Mouse (Mus musculus) frontal cortex, adult (tissue): ENCODE data around the gene Cmbl.

Experiments
- ATAC-seq: cut with Nextera tagmentation; 2 replicates; pipeline ENCODE4 v1.9.2; 2017; ENCODE audit warnings: mild to moderate bottlenecking, moderate library complexity, mixed read lengths; ENCODE audit not compliant: low TSS enrichment

Gene Cmbl

DNA sequence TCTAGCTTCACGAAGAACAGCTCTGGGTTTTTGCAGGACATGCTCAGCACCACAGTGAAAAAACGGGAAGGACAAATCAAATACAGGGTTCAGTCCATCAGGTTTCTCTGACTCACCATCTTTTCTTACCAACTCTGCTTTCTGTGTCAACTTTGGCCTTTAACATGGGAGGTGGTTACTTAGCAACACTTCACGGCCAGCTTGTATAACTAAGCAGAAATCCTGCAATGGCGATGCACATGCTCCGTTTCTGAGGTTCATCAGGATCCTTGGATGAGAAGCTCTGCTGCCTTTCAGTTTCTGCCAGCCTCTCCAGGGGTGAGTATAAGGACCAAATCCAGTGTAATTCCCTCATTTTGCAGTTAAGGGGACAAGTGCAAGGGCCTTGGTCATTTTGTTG lies at the start of gene Cmbl:
TSS of gene Cmbl (plus strand) at position 206 of the 400 bp plus-strand sequence.
- ATAC-seq = peak; percentile 31; the same call in 1 of the 2 replicates

DNA sequence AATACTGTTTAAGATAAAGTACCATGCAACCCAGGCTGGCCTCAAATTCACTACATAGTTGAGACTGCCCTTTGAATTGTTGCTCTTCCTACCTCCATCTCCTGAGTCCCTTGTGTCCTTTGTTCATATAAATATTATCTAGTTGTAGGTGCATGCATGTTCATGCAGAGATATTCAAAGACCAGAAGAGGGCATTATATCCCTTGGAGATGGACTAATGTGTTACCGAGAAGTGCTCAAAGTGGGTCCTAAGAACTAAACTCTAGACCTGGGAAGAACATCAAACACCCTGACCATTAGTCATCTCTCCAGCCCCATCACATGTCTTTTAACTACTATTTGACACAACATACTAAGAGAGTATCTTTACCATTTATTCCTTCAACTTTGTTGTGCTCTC lies 48.0 kb upstream of the Cmbl start:
- ATAC-seq = peak; percentile 62; the same call in 1 of the 2 replicates

DNA sequence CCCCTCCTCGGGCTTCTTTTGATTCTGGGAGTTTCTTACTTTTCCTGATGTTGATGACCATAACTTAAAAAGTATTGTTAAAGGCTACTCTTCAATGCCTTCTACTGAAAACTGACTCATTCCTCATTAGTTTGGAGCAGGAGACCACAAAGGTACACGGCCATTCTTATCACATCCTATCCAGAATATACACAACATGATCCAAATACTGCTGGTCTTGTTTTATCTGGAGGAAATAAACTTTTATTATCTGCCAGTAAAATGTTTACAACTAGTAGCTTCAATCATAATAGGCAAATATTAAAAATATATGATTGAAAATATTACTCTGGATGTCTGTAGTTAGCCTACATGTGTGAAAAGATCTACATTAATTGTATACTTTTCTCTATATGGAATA lies 46.8 kb upstream of the Cmbl start:
- no peak for ATAC-seq

DNA sequence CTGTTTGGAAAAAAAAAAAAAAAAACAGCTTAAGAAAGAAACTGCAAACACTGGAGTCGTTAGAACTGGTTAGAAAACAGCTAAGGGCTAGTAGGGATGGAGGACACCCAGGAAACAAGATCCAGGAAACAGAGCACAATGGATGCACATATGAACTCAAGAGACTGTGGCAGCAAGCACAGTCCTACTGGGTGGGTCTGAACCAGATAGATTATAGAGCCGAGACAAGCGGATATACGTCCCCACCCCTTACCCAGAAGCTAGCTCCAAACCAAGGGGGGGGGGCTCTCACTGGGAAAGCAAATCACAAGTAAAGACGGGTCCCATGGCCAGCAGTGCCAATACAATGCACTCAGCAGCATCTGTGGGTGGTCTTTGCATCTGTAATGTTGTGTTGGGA lies 46.2 kb upstream of the Cmbl start:
- no peak for ATAC-seq

DNA sequence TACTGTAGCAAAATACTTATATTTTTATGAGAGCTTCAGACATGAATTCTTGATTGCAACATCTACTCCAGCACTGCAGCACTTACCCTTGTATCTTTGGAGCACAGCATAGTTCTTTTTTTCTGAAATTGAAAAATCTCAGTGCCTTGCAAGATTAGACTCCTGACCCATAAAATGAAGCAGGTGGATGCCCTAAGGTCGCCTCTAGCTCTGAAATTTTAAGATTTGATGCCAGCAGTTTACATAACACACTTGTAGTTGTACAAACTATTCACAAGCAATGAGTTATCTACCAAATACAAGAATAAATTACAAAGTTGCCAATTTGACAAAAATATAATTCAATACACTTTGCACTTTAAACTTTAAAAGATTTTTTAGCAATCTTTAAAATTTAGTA lies 38.7 kb upstream of the Cmbl start:
- no peak for ATAC-seq

DNA sequence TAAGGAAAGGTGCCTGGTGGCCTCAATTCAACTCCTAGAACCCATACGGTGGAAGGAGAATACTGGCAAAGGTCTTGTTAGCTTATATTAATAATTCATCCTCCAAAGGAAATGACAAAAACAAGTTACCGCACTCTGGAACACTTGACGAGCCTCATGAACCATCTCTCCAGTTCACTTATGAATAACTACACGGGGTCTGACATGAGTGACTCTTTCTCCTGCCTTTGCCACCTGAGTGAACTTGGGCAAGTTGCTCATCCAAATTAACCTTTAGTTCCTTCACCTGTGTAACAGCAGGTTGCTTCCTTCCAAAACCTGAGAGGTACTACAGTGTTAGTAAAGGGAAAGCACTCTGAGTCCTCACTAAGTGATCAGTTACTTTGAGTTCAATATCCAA lies 36.7 kb upstream of the Cmbl start:
- no peak for ATAC-seq

DNA sequence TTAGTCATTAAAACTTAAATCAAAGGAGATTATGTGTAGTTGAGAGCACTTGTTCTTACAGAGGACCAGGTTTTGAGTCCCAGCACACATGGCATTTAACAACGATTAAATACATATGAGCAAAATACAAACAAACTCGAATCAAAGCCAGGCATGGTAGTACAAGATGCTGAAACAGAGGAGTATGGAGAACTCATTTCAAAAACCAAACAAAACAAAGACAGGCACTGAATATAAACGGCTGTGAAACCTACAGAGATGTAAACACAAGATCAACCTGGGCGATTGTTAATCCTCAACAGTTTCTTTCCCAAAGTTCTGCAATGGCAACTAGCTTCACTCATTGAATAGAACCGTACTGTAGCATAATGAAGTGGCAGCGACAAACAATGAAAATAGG lies 36.1 kb upstream of the Cmbl start:
- ATAC-seq = no peak

DNA sequence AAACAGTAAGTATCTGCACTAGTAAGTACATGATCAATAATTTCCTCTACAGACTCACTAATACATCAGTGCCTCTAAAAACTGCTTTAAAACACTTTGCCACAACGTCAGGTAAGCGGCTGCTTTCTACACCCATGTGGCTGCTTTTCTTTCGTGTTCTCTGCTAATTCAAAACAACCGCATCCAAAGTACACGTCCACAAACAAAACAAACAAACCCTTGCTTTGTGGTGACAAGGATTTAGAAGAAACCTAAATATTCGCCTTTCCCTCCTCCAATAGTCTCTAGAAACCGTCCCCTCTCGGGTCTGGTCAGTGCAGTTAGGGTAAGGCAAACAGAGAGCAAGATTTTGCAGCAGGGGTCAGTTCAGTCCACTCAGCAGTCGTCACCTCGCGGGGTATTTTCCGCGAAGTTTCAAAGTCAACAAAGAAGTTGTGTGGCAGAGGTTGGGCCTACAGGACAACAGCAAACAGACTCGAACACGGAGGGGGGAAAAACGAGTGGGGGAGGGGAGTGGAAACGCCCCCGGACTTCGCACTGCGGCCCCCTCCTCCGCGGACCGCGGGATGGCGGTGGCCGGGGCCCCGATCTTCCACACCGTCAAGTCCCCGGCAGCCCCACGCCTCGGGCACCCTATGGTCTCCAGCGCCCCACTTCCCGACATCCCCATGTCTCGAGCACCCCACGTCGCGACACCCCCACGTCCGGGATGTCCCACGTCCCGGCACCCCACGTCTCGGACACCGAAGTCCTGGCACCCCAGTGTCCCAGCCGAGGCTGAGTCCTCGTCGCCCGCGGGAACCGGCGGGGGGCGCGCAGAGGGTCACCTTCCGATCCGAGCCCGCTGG lies 35.2 kb upstream of the Cmbl start:
- peak; percentile 11; the same call in 1 of the 2 replicates for ATAC-seq

DNA sequence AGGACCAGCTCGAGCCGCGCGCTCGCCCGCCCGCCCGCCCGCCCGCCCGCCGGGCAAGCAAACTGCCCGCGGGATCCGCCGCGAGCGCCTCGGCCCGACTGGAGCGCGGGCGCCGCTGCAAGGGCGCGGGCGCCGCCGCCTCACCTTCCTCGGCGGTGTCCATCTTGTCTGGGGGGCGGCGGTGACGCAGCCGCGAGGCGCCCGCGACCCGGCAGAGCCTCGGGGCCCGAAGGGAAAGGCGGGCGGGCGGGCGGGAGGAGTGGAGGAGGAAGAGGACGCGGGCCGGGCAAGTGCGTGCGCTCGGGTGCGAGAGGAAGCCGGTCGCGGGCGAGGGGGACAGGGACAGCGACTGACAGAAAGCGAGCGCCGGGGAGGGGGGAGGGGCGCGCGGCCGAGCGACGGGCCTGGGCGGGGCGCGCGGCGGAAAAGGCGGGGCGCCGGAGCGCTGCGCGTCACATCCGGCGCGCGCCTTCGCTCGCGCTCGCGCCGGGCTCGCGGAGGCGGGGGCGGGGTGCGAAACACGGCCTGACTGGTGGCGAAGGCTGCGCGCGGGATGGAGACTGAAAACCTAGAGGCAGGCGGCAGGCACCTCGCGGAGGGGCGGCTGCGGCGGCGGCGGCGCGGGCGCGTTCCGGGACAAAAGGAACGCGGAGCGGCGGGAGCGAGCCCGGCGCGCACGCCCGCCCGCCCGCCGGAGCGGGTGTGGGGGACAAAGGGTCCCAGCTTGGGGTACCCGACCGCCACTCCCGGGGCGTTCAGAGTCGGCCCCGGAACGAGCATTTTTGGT lies 34.3 kb upstream of the Cmbl start, which contains the start of gene March6:
TSS of gene March6 (minus strand) at position 395 of the 787 bp plus-strand sequence.
- peak; percentile 82 for ATAC-seq

DNA sequence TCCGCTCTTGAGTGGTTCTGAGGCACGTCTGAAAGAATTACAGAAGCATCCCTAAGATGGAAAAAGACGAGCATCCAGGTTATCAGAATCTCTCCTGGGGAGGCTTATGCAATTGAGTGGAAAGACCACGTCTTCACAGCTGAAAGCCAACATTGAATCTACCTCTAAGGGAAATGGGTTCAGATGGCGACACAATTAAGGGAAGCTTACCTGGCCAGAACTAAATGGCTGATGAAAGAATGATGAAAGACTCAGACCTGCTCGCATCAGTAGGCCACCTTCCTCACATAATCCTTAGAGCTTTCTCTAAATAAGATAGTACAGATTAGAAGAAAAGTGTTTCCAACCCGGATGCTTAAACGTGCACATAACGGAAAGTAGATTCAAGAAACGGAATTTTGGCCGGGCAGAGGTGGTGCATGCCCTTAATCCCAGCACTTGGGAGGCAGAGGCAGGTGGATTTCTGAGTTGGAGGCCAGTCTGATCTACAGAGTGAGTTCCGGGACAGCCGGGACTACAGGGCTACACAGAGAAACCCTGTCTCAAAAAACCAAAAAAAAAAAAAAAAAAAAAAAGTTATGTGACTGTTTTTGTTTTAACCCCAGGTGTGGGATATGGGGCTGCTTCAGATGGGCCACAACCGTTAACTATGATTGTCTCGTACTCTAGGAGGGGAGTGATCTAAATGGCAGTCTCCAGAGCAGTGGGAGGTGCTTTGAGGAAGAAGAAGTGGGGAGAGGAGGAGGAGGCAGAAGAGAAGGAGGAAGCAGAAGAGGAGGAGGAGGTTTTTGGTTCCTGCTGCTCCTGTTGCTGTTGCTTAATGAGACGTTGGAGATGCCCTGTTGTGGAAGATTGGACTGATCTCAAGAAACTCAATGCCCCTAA lies 33.5 kb upstream of the Cmbl start:
- ATAC-seq = peak; percentile 5

DNA sequence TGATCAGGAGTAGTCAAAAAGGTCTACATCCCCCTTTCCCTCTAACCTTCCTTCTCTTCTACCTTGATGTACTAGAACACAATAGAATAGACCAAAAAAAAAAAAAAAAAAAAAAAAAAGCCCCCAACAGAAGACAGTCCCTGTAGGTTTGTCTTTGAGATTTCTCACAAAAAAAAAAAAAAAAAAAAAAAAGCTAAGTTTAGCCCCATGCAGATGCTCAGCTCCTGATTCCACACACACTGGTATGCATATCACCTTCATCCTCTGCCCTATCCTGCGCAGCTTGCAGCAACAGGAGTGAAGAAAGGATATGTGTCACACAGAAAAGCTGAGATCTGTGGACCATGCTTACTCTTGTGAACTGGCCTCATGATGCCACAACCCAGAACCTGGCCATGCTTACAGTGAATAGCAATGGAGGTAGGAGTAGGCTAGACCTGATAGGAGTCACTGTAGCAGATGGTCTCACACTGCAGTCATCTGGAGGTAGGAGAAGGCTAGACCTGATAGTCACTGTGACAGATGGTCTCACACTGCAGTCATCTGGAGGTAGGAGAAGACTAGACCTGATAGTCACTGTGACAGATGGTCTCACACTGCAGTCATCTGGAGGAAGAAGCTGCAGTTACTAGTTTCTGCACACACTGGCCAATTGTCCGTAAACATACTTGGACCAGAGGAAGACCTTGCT lies 32.7 kb upstream of the Cmbl start:
- ATAC-seq = no peak

DNA sequence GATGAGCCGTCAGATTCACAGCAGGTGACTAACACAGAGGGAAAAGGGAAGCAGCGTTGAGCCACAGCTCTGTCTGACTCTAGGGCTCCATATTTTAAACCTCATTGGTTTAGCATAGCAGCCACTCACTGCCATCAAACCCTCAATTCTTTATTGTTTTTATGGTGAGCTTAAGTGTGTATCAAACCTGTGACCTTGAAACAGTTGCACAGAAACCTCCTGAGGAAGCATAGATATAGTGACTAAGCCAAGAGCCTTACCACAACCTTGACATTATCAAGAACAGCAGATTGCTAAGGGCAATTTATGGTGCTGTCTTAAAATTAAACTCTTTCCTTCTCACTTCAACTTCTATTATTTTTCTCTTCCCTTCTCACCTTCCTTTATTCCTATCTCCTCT lies 31.7 kb upstream of the Cmbl start:
- no peak for ATAC-seq

DNA sequence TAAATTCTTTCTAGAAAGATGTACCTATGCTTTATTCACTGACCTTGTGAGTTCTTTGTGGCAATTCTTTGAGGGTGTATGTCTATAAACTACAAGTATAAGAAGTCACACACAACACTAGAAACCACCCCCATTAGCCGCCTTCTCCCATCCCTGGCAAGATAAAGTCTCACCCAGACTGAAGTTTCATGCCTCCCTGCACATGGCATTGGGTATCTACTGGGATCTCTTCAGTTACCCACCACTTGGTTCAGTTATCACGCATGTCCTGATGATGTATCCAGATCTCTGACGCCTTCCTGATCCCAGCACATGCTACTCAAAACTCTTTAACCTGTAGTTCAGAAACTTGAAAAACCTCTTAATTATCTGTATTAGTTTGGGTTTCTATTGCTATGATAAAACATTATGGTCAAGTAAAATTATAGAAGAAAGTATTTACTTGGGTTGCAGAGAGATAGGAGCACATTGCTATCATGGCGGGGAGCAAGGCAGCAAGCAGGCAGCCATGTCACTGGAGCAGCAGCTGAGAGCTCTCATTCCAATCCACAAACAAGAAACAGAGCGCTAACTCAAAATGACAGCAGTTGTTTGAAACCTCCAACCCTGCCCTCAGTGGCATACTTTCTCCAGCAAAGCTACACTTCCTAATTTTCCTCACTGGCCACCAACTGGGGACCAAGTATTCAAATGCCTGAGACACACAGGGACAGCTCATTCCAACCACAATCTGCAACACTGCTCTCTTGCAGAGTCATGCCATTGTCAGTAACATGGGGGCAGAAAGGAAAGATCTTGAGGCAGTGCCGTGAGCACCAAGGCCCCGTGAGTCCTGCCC lies 30.5 kb upstream of the Cmbl start:
- no peak for ATAC-seq

DNA sequence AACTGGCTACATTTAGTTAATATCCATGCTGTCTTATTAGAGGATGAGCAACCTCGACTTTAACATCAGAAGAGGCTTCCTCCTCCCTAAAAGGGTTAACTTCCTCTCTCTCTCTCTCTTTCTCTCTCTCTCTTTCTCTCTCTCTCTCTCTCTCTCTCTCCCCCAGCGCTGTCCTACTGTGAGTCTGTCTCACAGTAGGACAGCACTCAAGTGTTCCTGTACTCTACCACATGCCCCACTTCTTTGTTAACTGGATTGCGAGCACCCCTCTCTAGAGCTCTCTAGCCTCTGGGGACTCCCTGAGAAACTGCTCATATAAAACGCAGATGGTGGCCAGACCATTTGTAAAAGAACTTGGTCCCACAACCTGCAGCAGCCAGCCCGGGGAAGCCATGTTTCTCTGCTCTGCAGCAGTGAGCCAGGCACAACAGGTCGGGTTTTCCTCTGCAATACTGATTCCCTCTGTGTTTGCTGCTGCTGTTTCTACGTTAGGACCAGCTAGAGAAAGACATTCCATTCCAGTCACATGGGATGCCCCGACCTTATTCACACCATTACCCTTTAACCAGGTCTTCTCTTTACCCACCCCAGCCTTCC lies 29.8 kb upstream of the Cmbl start:
- ATAC-seq = no peak

DNA sequence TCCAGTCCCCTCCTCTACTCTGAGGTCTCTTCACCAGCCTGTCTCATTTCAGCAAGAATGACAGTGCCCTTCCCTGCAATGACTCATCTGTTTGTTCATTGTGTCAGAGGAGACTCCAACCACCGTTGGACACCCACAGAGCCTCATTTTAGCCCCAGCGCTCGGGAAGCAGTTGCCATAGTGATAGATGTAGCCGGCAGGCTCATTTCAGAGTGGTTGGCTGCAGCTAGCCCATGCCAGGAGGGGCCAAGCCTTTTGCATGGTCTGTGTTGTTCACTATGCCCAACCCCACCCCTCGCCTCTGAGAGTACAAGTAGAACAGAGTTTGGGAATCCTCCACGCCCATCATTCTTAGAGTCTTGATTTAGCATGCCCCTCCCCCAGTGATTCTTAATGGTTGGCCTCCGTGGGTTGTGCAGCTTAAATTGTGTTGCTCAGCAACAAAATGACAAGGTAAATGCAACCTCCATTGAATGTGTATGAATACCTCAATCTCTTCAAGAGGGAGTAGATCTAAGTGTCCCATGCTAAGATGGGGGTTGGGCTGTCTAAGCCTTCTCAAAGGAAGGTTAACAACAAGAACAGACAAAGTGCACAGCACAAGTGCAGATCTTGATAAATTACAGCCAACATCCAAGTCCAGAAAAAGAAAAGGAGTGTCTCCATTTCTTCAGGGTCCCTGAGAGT lies 29.0 kb upstream of the Cmbl start:
- ATAC-seq = peak; percentile 87

DNA sequence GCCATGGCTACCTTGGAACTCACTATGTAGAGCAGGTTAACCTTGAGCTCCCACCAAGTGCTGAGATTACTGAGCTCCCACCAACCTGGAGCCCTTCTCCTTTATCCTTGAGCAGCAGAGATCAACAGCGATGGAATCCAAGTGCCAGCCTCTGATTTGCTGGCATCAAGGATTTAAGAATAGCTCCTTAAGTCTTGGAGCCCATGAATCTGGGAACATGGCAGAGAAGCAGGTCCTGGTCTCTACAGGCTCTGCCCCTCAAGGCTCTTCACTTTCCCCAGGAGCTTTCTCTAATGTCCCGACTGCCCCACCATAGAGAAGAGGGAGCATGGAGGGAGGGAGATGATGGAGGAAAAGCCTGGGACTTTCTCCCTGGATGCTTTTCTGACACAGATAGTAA lies 27.5 kb upstream of the Cmbl start:
- ATAC-seq = no peak

DNA sequence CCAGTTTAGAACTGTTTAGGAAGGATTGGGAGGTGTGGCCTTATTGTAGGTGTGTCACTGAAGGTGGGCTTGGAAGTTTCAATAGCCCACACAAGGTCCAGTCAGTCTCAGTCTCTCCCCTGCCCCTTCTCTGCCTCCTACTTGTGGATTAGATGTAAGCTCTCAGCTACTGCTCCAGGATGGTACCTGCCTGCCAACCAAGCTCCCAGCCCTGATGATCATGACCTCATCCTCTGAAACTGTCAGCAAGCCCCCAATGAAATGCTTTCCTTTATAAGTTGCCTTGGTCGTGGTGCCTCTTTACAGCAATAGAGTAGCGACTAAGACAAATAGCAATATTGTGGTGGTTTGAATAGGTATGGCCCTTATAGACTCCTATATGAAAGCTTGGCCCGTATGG lies 26.8 kb upstream of the Cmbl start:
- no peak for ATAC-seq

DNA sequence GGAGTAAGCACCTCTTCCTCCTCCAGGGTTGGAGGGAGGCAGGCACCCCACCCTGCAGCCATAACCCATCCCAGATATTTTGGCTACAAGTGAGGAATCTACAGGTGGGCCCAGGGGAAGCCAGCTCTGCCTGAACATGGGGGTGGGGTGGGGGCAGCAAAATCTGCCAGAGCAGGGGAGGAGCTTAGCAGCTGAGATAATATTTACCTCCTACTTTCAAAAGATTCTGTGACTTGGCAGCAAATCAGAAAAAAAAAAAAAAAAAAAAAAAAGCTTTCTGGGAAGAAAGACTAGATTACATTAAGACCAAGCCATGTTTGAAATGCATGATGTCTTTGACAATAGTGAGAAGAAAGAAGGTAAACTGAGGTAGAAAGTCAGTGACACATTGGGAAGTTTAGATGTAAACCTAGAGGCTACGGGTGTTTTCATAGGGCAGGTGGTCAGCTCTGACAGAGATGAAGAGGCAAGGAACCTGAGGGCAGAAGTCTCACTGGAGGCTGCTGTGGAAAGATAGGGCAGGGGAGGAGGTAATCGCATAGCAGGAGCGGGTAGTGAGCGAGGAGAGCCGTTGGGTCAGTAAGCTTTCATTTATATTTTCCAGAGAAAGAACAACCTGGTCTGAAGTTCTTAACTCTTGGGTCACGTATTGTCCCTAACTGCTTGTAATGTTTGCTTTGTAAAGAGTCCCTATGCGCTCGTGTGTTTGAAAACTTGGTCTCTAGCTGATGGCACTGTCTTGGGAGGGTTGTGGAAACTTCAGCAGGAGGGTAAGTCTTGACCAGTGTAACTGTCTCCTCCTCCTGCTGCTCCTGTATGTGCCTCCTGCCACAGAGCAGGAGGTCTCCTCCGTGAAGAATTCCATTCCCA lies 25.3 kb upstream of the Cmbl start:
- ATAC-seq = no peak

DNA sequence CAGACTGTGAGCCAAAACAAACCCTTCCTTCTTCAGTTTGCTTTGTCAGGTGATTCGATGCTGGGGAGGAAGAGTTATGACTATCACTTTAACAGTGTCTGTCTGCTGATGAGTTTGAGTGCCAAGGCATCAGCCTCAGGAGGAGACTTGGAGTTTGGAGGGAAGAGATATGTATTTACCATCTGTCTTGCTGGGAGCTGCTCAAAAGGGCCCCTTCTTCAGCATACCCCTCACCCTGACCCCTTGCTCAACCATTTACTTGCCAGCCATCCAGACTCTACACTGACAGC lies 24.7 kb upstream of the Cmbl start:
- no peak for ATAC-seq
